Mouse (Mus musculus): Measurements from ENCODE around the gene Fzd7. TPM values are rescaled to one million over a fixed set of nuclear protein-coding genes. Genes with fewer than 3 reads are reported as not detected.

Gene Fzd7
- 4.8 and 6.2 TPM in 2 replicates for polyA plus RNA-seq (2012; rRNA removed)

DNA sequence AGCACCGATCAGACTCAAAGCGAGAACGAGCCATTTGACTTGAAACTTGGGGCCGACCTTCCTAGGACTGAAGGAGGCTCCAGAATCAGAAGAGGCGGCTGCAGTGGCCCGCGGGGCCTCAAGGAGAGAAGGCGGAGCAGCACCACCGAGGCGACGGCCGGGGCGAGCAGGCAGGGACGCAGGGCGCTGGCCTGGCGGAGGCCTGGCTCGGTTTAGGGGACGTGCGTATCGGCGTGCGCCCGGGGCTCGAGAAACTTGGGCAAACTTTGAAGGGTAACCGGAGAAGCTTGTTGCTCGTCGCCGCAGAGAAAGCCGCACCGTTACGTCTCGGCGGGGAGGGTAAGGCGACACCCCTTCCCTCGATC, at the start of gene Fzd7:
Fzd7 (plus strand) TSS at position 94 of the 365 bp plus-strand sequence.

DNA sequence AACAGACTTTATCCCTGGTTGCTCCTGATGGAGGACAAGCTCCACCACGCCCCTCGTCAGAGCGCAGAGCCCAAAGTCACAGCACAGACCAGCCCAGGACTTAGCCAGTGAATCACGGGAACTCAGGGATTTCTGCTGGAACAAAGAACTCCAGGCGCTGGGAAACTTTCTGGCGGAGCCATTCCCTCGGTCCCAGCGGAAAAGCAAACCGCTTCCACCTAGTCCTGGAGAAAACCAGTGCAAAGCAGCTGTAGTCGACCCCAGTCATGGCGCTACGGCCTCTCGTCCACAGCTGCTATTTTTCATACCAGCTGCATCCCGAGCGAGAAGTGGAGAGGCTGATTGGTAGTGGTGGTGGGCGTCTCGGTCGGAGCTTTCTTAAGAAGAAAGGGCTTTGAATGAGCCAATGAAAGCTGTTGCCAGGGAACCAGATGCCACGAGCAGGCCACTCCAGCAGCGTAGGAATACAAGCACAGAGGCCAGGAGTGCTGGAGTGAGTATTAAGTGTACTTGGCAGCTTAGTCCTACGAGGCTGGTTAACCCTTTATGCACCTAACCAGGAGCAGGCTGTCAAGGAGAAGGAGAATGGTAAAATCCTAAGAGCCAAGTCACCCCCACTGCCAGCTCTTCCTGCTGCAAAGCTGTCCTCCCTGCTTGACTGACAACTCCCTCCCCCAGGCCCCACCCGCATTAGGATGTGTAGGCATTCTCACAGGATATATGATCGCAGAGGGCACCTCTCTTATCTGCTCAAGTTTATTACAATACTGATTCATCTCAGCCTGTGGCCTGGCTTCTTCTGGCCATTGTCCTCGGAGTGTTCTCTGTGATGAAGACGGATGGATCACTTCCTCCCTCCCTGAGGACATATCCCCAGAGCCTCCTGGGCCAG, 34.0 kb downstream of the Fzd7 start, which contains the start of gene Gm973:
Gm973 (plus strand) TSS at position 239 of the 892 bp plus-strand sequence.

Other genes with a start within 250 kb of the Fzd7 start
- gene Als2, start 245.2 kb upstream of the Fzd7 start, polyA plus RNA-seq (2012; rRNA removed): 17.9 and 19.1 TPM in 2 replicates
- 0.38 and 0.56 TPM in 2 replicates for gene Cdk15, start 225.5 kb upstream of the Fzd7 start, polyA plus RNA-seq (2012; rRNA removed)
- gene Gm973, start 33.8 kb downstream of the Fzd7 start, polyA plus RNA-seq (2012; rRNA removed): 5.3 and 5.6 TPM in 2 replicates
- gene Sumo1, start 188.4 kb downstream of the Fzd7 start, polyA plus RNA-seq (2012; rRNA removed): 121 and 125 TPM in 2 replicates
- gene Nop58, start 202.5 kb downstream of the Fzd7 start, polyA plus RNA-seq (2012; rRNA removed): 55.7 and 61.7 TPM in 2 replicates

Measured in central nervous system, embryonic 18 days (tissue).